Mouse (Mus musculus) mature B cell (primary cell): Measurements from ENCODE around the gene Aftph.

Source experiments
- in situ Hi-C: fragments of 300-500 bp; cut with MboI; formaldehyde crosslinking; loops from 2 replicates; pipeline ENCODE4 v1.14.3; 2019

Aftph gene

GRCm38 (mm10) chr11:20729403-20729802, 12.0 kb downstream of the Aftph start:
- in situ Hi-C loops, result no loop called here

- in situ Hi-C loops, result no loop called here
Measured at GRCm38 (mm10) chr11:20728044-20728443, 13.3 kb downstream of the Aftph start.

GRCm38 (mm10) chr11:20723572-20723971, 17.8 kb downstream of the Aftph start:
- in situ Hi-C loops, result no loop called here

GRCm38 (mm10) chr11:20712068-20712671, 29.2 kb downstream of the Aftph start:
- in situ Hi-C loops, result no loop called here

- in situ Hi-C loops, result no loop called here
Measured at GRCm38 (mm10) chr11:20691000-20691399, 50.4 kb downstream of the Aftph start.

- in situ Hi-C loops, result no loop called here
Measured at GRCm38 (mm10) chr11:20681679-20682078, 59.7 kb downstream of the Aftph start.

- in situ Hi-C loops, result no loop called here
Measured at GRCm38 (mm10) chr11:20680781-20681180, 60.6 kb downstream of the Aftph start.

GRCm38 (mm10) chr11:20679396-20679795, 62.0 kb downstream of the Aftph start:
- in situ Hi-C loops, result no loop called here

- in situ Hi-C loops, result no loop called here
Measured at GRCm38 (mm10) chr11:20672513-20672912, 68.9 kb downstream of the Aftph start.

GRCm38 (mm10) chr11:20671789-20672392, 69.5 kb downstream of the Aftph start:
- in situ Hi-C loops, result no loop called here

GRCm38 (mm10) chr11:20664878-20665277, 76.5 kb downstream of the Aftph start:
- in situ Hi-C loops, result no loop called here

- in situ Hi-C loops, result no loop called here
Measured at GRCm38 (mm10) chr11:20663580-20664198, 77.7 kb downstream of the Aftph start.

- in situ Hi-C loops, result no loop called here
Measured at GRCm38 (mm10) chr11:20662811-20663210, 78.6 kb downstream of the Aftph start.

- in situ Hi-C loops, result no loop called here
Measured at GRCm38 (mm10) chr11:20661652-20662051, 79.7 kb downstream of the Aftph start.

- in situ Hi-C loops, result no loop called here
Measured at GRCm38 (mm10) chr11:20660111-20661097, 81.0 kb downstream of the Aftph start.

- in situ Hi-C loops, result no loop called here
Measured at GRCm38 (mm10) chr11:20659094-20659493, 82.3 kb downstream of the Aftph start.

- in situ Hi-C loops, result no loop called here
Measured at GRCm38 (mm10) chr11:20656711-20657057, 84.7 kb downstream of the Aftph start.

GRCm38 (mm10) chr11:20655795-20656710, 85.3 kb downstream of the Aftph start:
- in situ Hi-C loops, result no loop called here

GRCm38 (mm10) chr11:20651166-20651565, 90.2 kb downstream of the Aftph start:
- in situ Hi-C loops, result no loop called here

- in situ Hi-C loops, result no loop called here
Measured at GRCm38 (mm10) chr11:20650006-20650639, 91.3 kb downstream of the Aftph start.

GRCm38 (mm10) chr11:20649477-20649876, 91.9 kb downstream of the Aftph start:
- in situ Hi-C loops, result no loop called here
